Mouse (Mus musculus) hindbrain, postnatal 0 days (tissue): ENCODE results near the gene Kdm4d. TPM values are rescaled to one million over a fixed set of nuclear protein-coding genes. Genes with fewer than 3 reads are reported as not detected.

Experiments used
- ATAC-seq: fragments of 200-750 bp; cut with Nextera tagmentation; 2 replicates; pipeline ENCODE4 v1.8.0; 2017; ENCODE audit warnings: mild to moderate bottlenecking, moderate TSS enrichment, moderate library complexity
- DNase-seq: peaks from one replicate; pipeline ENCODE4 v3.0.0-alpha.2; 2015; ENCODE audit warnings: low spot score
- H3K27ac ChIP-seq: fragments of 300-500 bp; sonication (generic); 2 replicates; pipeline ENCODE4 v1.5.1; 2014; ENCODE audit warnings: mild to moderate bottlenecking
- H3K27me3 ChIP-seq: fragments of 300-500 bp; sonication (generic); 2 replicates; pipeline ENCODE4 v1.6.1; 2014; ENCODE audit warnings: low read length, mixed read lengths; ENCODE audit not compliant: insufficient read depth
- H3K36me3 ChIP-seq: fragments of 300-500 bp; sonication (generic); 2 replicates; pipeline ENCODE4 v1.6.1; 2014; ENCODE audit warnings: low read length, mixed read lengths; ENCODE audit not compliant: insufficient read depth
- H3K4me1 ChIP-seq: fragments of 300-500 bp; sonication (generic); 2 replicates; pipeline ENCODE4 v1.6.1; 2014; ENCODE audit warnings: antibody characterized with exemption, low read length, mixed read lengths; ENCODE audit not compliant: insufficient read depth
- H3K4me2 ChIP-seq: fragments of 300-500 bp; sonication (generic); 2 replicates; pipeline ENCODE4 v1.6.1; 2014; ENCODE audit warnings: low read depth, mild to moderate bottlenecking, low read length, moderate library complexity, mixed read lengths
- H3K4me3 ChIP-seq: fragments of 300-500 bp; sonication (generic); 2 replicates; pipeline ENCODE4 v1.5.1; 2014; ENCODE audit warnings: low read length
- H3K9ac ChIP-seq: fragments of 300-500 bp; sonication (generic); replicated peaks from 2 replicates; pipeline ENCODE4 v1.6.1; 2014; ENCODE audit warnings: mild to moderate bottlenecking, low read length, moderate library complexity, mixed read lengths
- H3K9me3 ChIP-seq: fragments of 300-500 bp; sonication (generic); 2 replicates; pipeline ENCODE4 v1.6.1; 2016; ENCODE audit warnings: low read length, mixed read lengths
- CTCF ChIP-seq: IDR thresholded peaks from 2 replicates; pipeline ENCODE4 v1.5.1; 2016; ENCODE audit warnings: antibody characterized with exemption, control low read depth, low read depth
- WGBS: fragments of 180-500 bp; shearing (Covaris S2); extraction: QIAGEN DNeasy Blood & Tissue Kit; methylation state at CpG from one replicate; pipeline ENCODE4 v1.1.7; 2014; 5-methylcytosine and 5-hydroxymethylcytosine counted together
- polyA plus RNA-seq: library from polyadenylated mRNA; unstranded; fragments of >200 nt; fragmentation: Nextera tagmentation; extraction: Ambion mirVana; gene quantifications from 2 replicates; pipeline ENCODE4 v1.2.1, GENCODE M21; 2015
- total RNA-seq: library from RNA; depleted of rRNA; stranded (reverse); fragments of >200 nt; gene quantifications from 2 replicates; pipeline ENCODE4 v1.2.3, GENCODE M21; 2014; rRNA removed

The Kdm4d gene
- total and polyA plus RNA-seq, 2 experiments from 2014 or later = 2.0 to 2.1 TPM

DNA sequence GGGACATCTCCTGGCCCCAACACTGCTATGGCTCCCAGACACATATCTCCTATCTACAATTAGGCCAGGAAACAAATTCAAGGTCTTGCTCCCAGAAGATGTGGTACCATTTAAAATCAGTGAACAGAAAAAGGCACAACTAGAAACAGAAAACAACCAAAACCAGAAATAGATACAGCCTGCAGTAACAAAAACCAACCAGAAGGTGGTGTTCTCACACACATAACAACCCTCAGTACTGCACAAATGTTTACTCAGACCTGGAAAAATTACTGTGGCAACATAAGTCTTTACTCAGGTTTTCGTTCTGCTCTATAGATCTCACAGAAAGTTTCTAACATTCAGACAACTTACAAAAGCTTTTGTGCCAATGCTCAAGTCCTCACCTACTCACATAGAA is 59.9 kb downstream of the Kdm4d start:
- 97% methylated on average over 1 of the region's 1 CpGs for WGBS
- DNase-seq (no peak), ATAC-seq (no peak)
- Histone ChIP-seq H3K4me1 (no peaks in the 10 kb centered on the region), H3K27ac (no peak overlapping the region), H3K9ac (no peak overlapping the region), H3K27me3 (no peaks in the 10 kb centered on the region), H3K4me3 (no peak overlapping the region), H3K4me2 (no peak overlapping the region), H3K36me3 (no peaks in the 10 kb centered on the region), H3K9me3 (no peaks in the 10 kb centered on the region)
- TF ChIP-seq CTCF = peak; percentile 32; the same call in 1 of the 2 replicates

DNA sequence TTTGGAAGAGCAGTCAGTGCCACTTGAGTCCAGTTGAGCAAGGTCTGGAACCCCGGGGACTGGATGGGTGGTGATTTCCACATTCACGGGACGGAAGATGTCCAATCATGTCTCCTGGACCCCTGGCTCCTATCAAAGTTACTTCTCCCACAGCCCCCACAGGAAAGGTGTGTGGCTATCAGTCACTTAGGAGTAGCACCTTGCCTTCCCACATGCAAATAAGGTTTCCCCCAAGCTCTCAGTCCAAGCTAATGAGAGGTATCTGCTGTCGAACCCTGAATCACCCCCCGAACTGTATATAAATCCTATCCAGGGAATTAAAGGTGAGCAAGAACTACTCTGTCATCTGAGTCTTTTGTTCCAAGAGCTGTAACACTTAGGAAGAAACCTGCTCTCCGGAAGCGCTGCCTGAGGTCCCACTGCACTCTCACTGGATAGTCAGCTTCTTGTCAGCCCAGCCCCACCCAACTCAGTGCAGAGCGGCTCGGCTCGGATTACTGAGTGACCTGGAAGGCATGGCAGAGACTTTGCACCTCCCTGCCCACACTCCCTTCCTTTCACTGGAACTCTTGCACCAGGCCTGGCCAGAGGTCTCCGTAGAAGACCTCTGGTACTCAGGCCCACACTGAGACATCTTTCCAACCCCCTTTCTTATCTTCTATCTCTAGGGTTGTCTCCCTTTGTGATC is 66.9 kb downstream of the Kdm4d start:
- ATAC-seq = no peak
- no peak overlapping the region for H3K4me3 ChIP-seq
- no peak for DNase-seq
- no peak overlapping the region for H3K9ac ChIP-seq
- WGBS = 69% methylated on average over 11 of the region's 11 CpGs
- no peaks in the 10 kb centered on the region for H3K4me1 ChIP-seq
- no peaks in the 10 kb centered on the region for H3K27me3 ChIP-seq
- H3K9me3 ChIP-seq = no peaks in the 10 kb centered on the region
- H3K27ac ChIP-seq = no peak overlapping the region
- H3K36me3 ChIP-seq = no peaks in the 10 kb centered on the region
- H3K4me2 ChIP-seq = no peak overlapping the region
- no peak for TF ChIP-seq CTCF

Other genes starting within 250 kb of the Kdm4d start
- gene Sesn3, start 225.4 kb downstream of the Kdm4d start, total RNA-seq = 49.3 and 54.2 TPM in 2 replicates
- 24.0 and 24.1 TPM in 2 replicates for gene Sesn3, start 225.4 kb downstream of the Kdm4d start, polyA plus RNA-seq
- gene Endod1, start 119.0 kb downstream of the Kdm4d start, total RNA-seq = 85.8 and 94.7 TPM in 2 replicates
- 40.1 and 41.1 TPM in 2 replicates for gene Endod1, start 119.0 kb downstream of the Kdm4d start, polyA plus RNA-seq
- gene Cwc15, start 135 bp upstream of the Kdm4d start, total RNA-seq = 24.4 and 36.8 TPM in 2 replicates
- 139 and 151 TPM in 2 replicates for gene Cwc15, start 135 bp upstream of the Kdm4d start, polyA plus RNA-seq
- gene Amotl1, start 144.6 kb upstream of the Kdm4d start, total RNA-seq = 22.9 and 27.0 TPM in 2 replicates
- 4.2 and 4.4 TPM in 2 replicates for gene Amotl1, start 144.6 kb upstream of the Kdm4d start, polyA plus RNA-seq
- gene Piwil4, start 240.3 kb upstream of the Kdm4d start, total RNA-seq = 0.36 and 0.42 TPM in 2 replicates
- gene Piwil4, start 240.3 kb upstream of the Kdm4d start, polyA plus RNA-seq = 0.48 and 0.66 TPM in 2 replicates